Comparison of ENCODE assay signal across 13 mouse cellular contexts in genomic region chr9:117962088-117963030, GRCm38 (mm10).
DNase-seq lines count a peak whose midpoint lies in the region; ATAC-seq and TF ChIP-seq lines count a peak whose summit lies in the region.
"Had no signal": no experiment of that assay in that cellular context is flagged by ENCODE, and none has a peak within 500 bp of the region (broad histone marks: within the 10 kb centered on the region; RNA-seq: fewer than 3 reads in every experiment).

No protein-coding gene starts in this region.

- no peak overlapping the region for H3K9ac ChIP-seq in kidney, embryonic 14.5 days (ENCODE audit: low read depth, low read length)
- H3K9ac ChIP-seq: hindbrain, embryonic 12.5 days; liver, embryonic 13.5 days had no signal

- no peaks in the 10 kb centered on the region for H3K4me1 ChIP-seq in kidney, embryonic 14.5 days (ENCODE audit: control insufficient read depth, insufficient read depth, low read length)
- H3K4me1 ChIP-seq: hindbrain, embryonic 12.5 days had no signal

- no peak for TF ChIP-seq POLR2A in myocyte (IDR thresholded peaks at IDR 0.05; ENCODE audit: insufficient read length, low read depth)

- ATAC-seq in kidney, embryonic 14.5 days (ENCODE audit: low FRiP score, low TSS enrichment) = no peak
- peak; percentile 63 for ATAC-seq in Patski

- 0 out of 2 replicates have a peak overlapping the region, but pooled peaks have one; percentile 37 for H3K27ac ChIP-seq in kidney, embryonic 14.5 days (ENCODE audit: low read depth, low read length)
- H3K27ac ChIP-seq: hindbrain, embryonic 12.5 days; layer of hippocampus, adult 2 months; liver, embryonic 13.5 days; midbrain, embryonic 10.5 days had no signal

- no peaks in the 10 kb centered on the region for H3K36me3 ChIP-seq in kidney, embryonic 14.5 days (ENCODE audit: control insufficient read depth, insufficient read depth, low read length)
- no peaks in the 10 kb centered on the region for H3K36me3 ChIP-seq in myocyte (ENCODE audit: control insufficient read depth, insufficient read depth)
- H3K36me3 ChIP-seq: hindbrain, embryonic 12.5 days; liver, embryonic 13.5 days; midbrain, embryonic 10.5 days had no signal

- in situ Hi-C loops in Patski (cut with MboI; ENCODE audit: low pct_unique_long_range_greater_than_20kb) = no loop called here

- no peaks in the 10 kb centered on the region for H3K9me3 ChIP-seq in kidney, embryonic 14.5 days (ENCODE audit: control insufficient read depth, low read length)
- H3K9me3 ChIP-seq: hindbrain, embryonic 12.5 days; liver, embryonic 13.5 days; midbrain, embryonic 10.5 days had no signal

- no peak overlapping the region for H3K4me3 ChIP-seq in kidney, embryonic 14.5 days (ENCODE audit: low read length)
- no peak overlapping the region for H3K4me3 ChIP-seq in myocyte
- H3K4me3 ChIP-seq: hindbrain, embryonic 12.5 days; layer of hippocampus, adult 2 months; liver, embryonic 13.5 days; midbrain, embryonic 10.5 days had no signal

- H3K4me2 ChIP-seq in kidney, embryonic 14.5 days (replicated peaks; ENCODE audit: low read depth, low read length) = no peak overlapping the region
- peak overlapping the region; percentile 48 for H3K4me2 ChIP-seq in myocyte (ENCODE audit: low read depth)
- H3K4me2 ChIP-seq: hindbrain, embryonic 12.5 days; liver, embryonic 13.5 days had no signal

- H3ac ChIP-seq in myocyte (ENCODE audit: control insufficient read depth, insufficient read length) = no peak overlapping the region

- CTCF ChIA-PET in Patski (lab: Charles Lee) = interaction anchor here (1.1 kb wide), 1 partner anchor 523 kb away, joined by 3 read pairs; no protein-coding TSS in a partner anchor

- no peak for DNase-seq in kidney, postnatal 10 days
- DNase-seq in CD4-positive helper T cell, adult 2 months (ENCODE audit: low read depth, low spot score) = peak; percentile 55
- no peak for DNase-seq in Patski (ENCODE audit: low read depth, low spot score)
- no peak for DNase-seq in left cerebral cortex, postnatal 4 days
- no peak for DNase-seq in layer of hippocampus, adult 9-11 months
- DNase-seq: cerebellum, adult 11-12 months; liver, embryonic 13.5 days; right cerebral cortex, postnatal 4 days had no signal

- POLR2A ChIA-PET in Patski (lab: Charles Lee) = no interaction called here

- no peak for TF ChIP-seq CTCF in Patski (IDR thresholded peaks at IDR 0.05)

- H3K79me2 ChIP-seq in myocyte (ENCODE audit: control insufficient read depth, insufficient read depth) = no peaks in the 10 kb centered on the region

- intact Hi-C loops in left cerebral cortex, postnatal 4 days (cut with DNase I) = loop anchor here (10.0 kb wide), 1 partner anchor 1538 kb away; no protein-coding TSS in a partner anchor

- H3K27me3 ChIP-seq in kidney, embryonic 14.5 days (ENCODE audit: control insufficient read depth, insufficient read depth, low read length) = no peaks in the 10 kb centered on the region
- no peaks in the 10 kb centered on the region for H3K27me3 ChIP-seq in Patski
- no peaks in the 10 kb centered on the region for H3K27me3 ChIP-seq in myocyte (ENCODE audit: control insufficient read depth, insufficient read depth, insufficient read length)
- H3K27me3 ChIP-seq: hindbrain, embryonic 12.5 days; liver, embryonic 13.5 days had no signal

- 52% methylated on average over 9 of the region's 9 CpGs for WGBS in kidney, embryonic 14.5 days

TF ChIP-seq in myocyte, 11 proteins besides CTCF, POLR2A, EP300 and RAD21:
- no peak for TF ChIP-seq TCF12 (IDR thresholded peaks at IDR 0.05; ENCODE audit: insufficient read depth, poor library complexity, severe bottlenecking)
- TF ChIP-seq USF1 (IDR thresholded peaks at IDR 0.05; ENCODE audit: low read depth) = no peak
- TF ChIP-seq MYOG (IDR thresholded peaks at IDR 0.05; ENCODE audit: control insufficient read depth in 1 of 3, insufficient read depth in 1 of 3, insufficient read length in 2 of 3, low read depth in 2 of 3) = no peak
- no peak for TF ChIP-seq MAX (IDR thresholded peaks at IDR 0.05; ENCODE audit: low read depth)
- no peak for TF ChIP-seq MYOD1 (IDR thresholded peaks at IDR 0.05; ENCODE audit: control insufficient read depth in 1 of 3, insufficient read length in 2 of 3, low read depth in 2 of 3)
- no peak for TF ChIP-seq REST (IDR thresholded peaks at IDR 0.05; ENCODE audit: insufficient read depth, insufficient read length)
- TF ChIP-seq POLR2AphosphoS2 (IDR thresholded peaks at IDR 0.05; ENCODE audit: insufficient read length, low read depth) = no peak
- TF ChIP-seq TCF3 (IDR thresholded peaks at IDR 0.05; ENCODE audit: insufficient read length, low read depth) = no peak
- no peak for TF ChIP-seq E2F4 (IDR thresholded peaks at IDR 0.05; ENCODE audit: insufficient read depth)
